Mouse (Mus musculus) heart, embryonic 12.5 days (tissue): ENCODE measurements at regions not wholly inside any gene's neighbourhood (a gene's known extent, or its start where the extent isn't known, plus 50 kb on each side); places are given as distances from the start of the nearest gene placed in this dataset.
"Not testable (repeated sequence)": the region's sequence is repeated elsewhere in the genome, so short reads cannot be mapped to it uniquely, and the experiment has no call there.

ENCODE experiments used
- ATAC-seq: fragments of 200-750 bp; cut with Nextera tagmentation; 2 replicates; pipeline ENCODE4 v1.8.0; 2017; ENCODE audit warnings: moderate TSS enrichment, moderate library complexity; ENCODE audit not compliant: insufficient number of reproducible peaks, low FRiP score
- H3K27ac ChIP-seq: fragments of 300-500 bp; sonication (generic); 2 replicates; pipeline ENCODE4 v1.5.1; 2016; ENCODE audit warnings: mild to moderate bottlenecking, moderate library complexity; ENCODE audit not compliant: poor library complexity, severe bottlenecking
- H3K27me3 ChIP-seq: fragments of 300-500 bp; sonication (generic); replicated peaks from 2 replicates; pipeline ENCODE4 v1.6.1; 2016; ENCODE audit warnings: mild to moderate bottlenecking, moderate library complexity
- H3K36me3 ChIP-seq: fragments of 300-500 bp; sonication (generic); 2 replicates; pipeline ENCODE4 v1.6.1; 2016; ENCODE audit warnings: mild to moderate bottlenecking, moderate library complexity
- H3K4me1 ChIP-seq: fragments of 300-500 bp; sonication (generic); replicated peaks from 2 replicates; pipeline ENCODE4 v1.6.1; 2016; ENCODE audit warnings: mild to moderate bottlenecking
- H3K4me2 ChIP-seq: fragments of 300-500 bp; sonication (generic); 2 replicates; pipeline ENCODE4 v1.6.1; 2016; ENCODE audit warnings: mild to moderate bottlenecking, moderate library complexity
- H3K4me3 ChIP-seq: fragments of 300-500 bp; sonication (generic); 2 replicates; pipeline ENCODE4 v1.5.1; 2016; ENCODE audit warnings: mild to moderate bottlenecking
- H3K9ac ChIP-seq: fragments of 300-500 bp; sonication (generic); 2 replicates; pipeline ENCODE4 v1.6.1; 2016; ENCODE audit warnings: mild to moderate bottlenecking, moderate library complexity
- H3K9me3 ChIP-seq: fragments of 300-500 bp; sonication (generic); replicated peaks from 2 replicates; pipeline ENCODE4 v1.6.1; 2016; ENCODE audit warnings: mild to moderate bottlenecking, moderate library complexity
- WGBS: fragments of 180-500 bp; shearing (Covaris S2); methylation state at CpG from one replicate; pipeline ENCODE4 v1.1.7; 2016; 5-methylcytosine and 5-hydroxymethylcytosine counted together

DNA sequence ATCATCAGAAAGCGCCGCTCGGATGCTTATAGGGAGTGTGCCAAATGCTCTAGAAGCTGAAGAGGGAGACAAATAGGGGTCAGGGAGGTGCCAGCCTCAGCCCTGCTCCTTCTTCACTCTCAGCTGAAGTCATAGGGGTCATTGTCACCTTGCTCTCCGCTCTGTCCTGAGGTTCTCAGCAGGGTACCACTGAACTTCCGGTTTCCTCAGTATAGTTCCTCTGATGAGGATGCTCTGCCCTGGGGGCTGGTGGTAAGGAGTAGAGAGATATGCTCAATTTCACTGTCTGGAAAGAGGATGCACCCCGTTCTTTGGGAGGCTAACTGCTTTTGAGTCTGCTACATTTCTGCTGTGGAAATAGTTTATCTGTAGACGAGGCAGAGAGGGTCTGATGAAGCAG, 211.4 kb downstream of the Zfp619 start:
- no peak for ATAC-seq
- no peak overlapping the region for H3K9ac ChIP-seq
- no peaks in the 10 kb centered on the region for H3K36me3 ChIP-seq
- no peaks in the 10 kb centered on the region for H3K4me1 ChIP-seq
- no peaks in the 10 kb centered on the region for H3K27me3 ChIP-seq
- no peak overlapping the region for H3K4me3 ChIP-seq
- H3K4me2 ChIP-seq: no peak overlapping the region
- WGBS: 58% methylated on average over 7 of the region's 7 CpGs
- H3K27ac ChIP-seq: no peak overlapping the region
- H3K9me3 ChIP-seq: no peaks in the 10 kb centered on the region

DNA sequence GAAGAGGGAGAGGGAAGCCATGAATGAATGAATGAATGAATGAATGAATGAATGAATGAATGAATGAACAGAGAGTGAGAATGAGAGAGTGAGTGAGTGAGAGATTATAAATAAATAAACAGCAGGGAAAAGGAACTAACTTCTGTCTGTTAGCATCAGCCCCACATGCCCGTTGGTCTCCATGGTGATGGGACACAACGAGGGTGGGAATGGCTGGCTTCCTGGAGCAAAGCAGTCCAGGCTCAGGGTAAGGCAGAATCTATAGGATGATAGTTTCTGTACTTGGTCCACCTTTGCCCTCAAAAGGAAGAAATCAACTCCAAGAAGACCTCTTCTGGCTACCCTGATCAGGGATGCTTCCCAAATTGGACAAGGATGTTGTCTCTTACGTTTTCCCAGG, 212.2 kb downstream of the Zfp619 start:
- Histone ChIP-seq H3K27ac (no peak overlapping the region), H3K4me1 (no peaks in the 10 kb centered on the region), H3K9ac (no peak overlapping the region), H3K9me3 (no peaks in the 10 kb centered on the region), H3K36me3 (no peaks in the 10 kb centered on the region), H3K27me3 (no peaks in the 10 kb centered on the region), H3K4me2 (no peak overlapping the region), H3K4me3 (no peak overlapping the region)
- WGBS: 62% methylated on average over 3 of the region's 3 CpGs
- ATAC-seq: no peak

GRCm38 (mm10) chr7:39732790-39733189, 215.2 kb downstream of the Zfp619 start:
- no peaks in the 10 kb centered on the region for H3K9me3 ChIP-seq
- H3K4me2 ChIP-seq: no peak overlapping the region
- no peaks in the 10 kb centered on the region for H3K27me3 ChIP-seq
- no peaks in the 10 kb centered on the region for H3K4me1 ChIP-seq
- no peak overlapping the region for H3K9ac ChIP-seq
- H3K36me3 ChIP-seq: no peaks in the 10 kb centered on the region
- H3K27ac ChIP-seq: no peak overlapping the region
- no peak overlapping the region for H3K4me3 ChIP-seq
- no peak for ATAC-seq
- WGBS: 68% methylated on average over 1 of the region's 1 CpGs

DNA sequence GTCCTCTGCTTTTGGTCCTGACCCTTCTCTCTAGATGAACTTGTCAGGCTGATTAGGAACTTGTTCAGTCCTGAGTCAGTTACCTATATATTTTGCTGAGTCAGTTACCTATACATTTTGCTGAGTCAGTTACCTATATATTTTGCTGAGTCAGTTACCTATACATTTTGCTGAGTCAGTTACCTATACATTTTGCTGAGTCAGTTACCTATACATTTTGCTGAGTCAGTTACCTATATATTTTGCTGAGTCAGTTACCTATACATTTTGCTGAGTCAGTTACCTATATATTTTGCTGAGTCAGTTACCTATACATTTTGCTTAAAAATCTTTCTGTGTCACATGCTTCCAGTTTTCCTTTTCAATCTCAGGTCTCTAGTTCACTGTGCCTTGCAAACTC, 230.8 kb downstream of the Zfp619 start:
- H3K27me3 ChIP-seq, H3K36me3 ChIP-seq, ATAC-seq, H3K9ac ChIP-seq, H3K4me1 ChIP-seq, H3K27ac ChIP-seq, H3K4me3 ChIP-seq, H3K4me2 ChIP-seq, H3K9me3 ChIP-seq: not testable (repeated sequence)

DNA sequence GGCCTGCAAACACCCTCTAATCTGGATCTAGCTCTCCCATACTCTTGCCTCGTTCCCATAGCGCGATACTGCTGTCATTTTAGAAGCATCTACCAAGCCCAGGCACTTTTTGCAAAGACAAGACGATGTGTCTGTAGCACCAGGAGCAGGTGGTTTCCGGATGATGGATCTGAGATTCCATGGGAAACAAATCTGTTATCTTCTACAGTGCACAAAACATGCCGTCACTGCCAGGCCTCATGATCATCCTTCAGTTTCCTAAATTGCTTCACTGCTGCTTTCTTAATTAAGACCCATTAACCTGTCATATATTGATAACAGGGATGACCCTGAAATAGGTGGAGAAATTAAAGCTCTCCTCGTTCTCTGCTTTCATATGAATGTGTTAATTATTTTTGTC, 232.9 kb downstream of the Zfp619 start:
- 82% methylated on average over 7 of the region's 7 CpGs for WGBS
- Histone ChIP-seq H3K9ac (no peak overlapping the region), H3K36me3 (no peaks in the 10 kb centered on the region), H3K4me3 (no peak overlapping the region), H3K4me2 (no peak overlapping the region), H3K27ac (no peak overlapping the region), H3K4me1 (no peaks in the 10 kb centered on the region), H3K9me3 (peaks cover 6% of the 10 kb centered on the region; the same call in 1 of the 2 replicates), H3K27me3 (no peaks in the 10 kb centered on the region)
- ATAC-seq: no peak

GRCm38 (mm10) chr7:39764366-39764765, 246.8 kb downstream of the Zfp619 start:
- 86% methylated on average over 2 of the region's 2 CpGs for WGBS
- no peak overlapping the region for H3K9ac ChIP-seq
- H3K4me2 ChIP-seq: no peak overlapping the region
- H3K27me3 ChIP-seq: no peaks in the 10 kb centered on the region
- no peak overlapping the region for H3K27ac ChIP-seq
- H3K36me3 ChIP-seq: no peaks in the 10 kb centered on the region
- H3K4me3 ChIP-seq: no peak overlapping the region
- ATAC-seq: no peak
- no peaks in the 10 kb centered on the region for H3K4me1 ChIP-seq
- no peaks in the 10 kb centered on the region for H3K9me3 ChIP-seq

GRCm38 (mm10) chr7:39765094-39765493, 247.5 kb downstream of the Zfp619 start:
- 68% methylated on average over 5 of the region's 5 CpGs for WGBS
- Histone ChIP-seq H3K9me3 (no peaks in the 10 kb centered on the region), H3K4me1 (no peaks in the 10 kb centered on the region), H3K27ac (no peak overlapping the region), H3K4me3 (no peak overlapping the region), H3K36me3 (no peaks in the 10 kb centered on the region), H3K9ac (no peak overlapping the region), H3K4me2 (no peak overlapping the region), H3K27me3 (no peaks in the 10 kb centered on the region)
- no peak for ATAC-seq

DNA sequence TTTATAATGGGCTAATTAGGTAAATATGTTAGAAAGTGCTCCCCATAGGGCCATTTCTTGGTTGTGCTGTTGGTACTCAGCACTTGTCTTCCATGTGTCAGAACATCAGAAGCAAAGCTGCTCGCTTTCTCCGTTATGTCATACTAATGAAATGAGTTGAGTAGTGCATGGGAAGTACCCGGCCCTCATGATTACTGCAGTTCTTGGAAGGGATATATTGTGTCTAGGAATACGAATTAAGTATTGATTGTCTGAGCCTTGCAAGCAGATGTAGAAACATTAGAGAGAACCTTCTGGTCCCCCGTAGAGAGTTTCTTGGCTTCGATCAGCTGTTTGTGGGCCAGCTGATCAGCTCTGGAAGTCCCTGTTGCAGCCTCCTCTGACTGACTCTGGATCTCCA, 255.7 kb downstream of the Zfp619 start:
- H3K9me3 ChIP-seq: no peaks in the 10 kb centered on the region
- H3K4me2 ChIP-seq: no peak overlapping the region
- no peaks in the 10 kb centered on the region for H3K27me3 ChIP-seq
- H3K9ac ChIP-seq: no peak overlapping the region
- no peak overlapping the region for H3K27ac ChIP-seq
- no peak overlapping the region for H3K4me3 ChIP-seq
- H3K4me1 ChIP-seq: no peaks in the 10 kb centered on the region
- ATAC-seq: no peak
- no peaks in the 10 kb centered on the region for H3K36me3 ChIP-seq
- WGBS: 84% methylated on average over 6 of the region's 6 CpGs

DNA sequence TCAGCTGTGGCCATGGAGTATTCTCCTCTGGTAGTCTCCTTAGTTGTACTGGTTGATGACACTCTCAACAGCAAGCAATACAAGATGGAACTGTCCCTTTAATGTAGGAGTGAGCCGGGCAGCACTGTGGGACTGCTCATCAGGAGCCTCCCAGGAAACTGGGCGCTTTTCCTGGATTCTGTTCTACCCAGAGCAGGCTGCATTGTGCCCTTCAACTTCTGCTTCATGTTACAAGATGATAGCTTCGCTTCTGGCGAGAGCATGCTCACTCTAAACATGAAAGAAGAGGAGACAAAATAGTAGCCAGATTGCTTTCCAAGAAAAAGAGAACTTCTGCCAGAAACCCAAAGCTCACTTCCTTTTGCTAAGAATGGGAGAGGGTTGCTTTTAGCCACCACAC, 271.8 kb downstream of the Zfp619 start:
- ATAC-seq: no peak
- H3K27me3 ChIP-seq: no peaks in the 10 kb centered on the region
- 71% methylated on average over 4 of the region's 4 CpGs for WGBS

DNA sequence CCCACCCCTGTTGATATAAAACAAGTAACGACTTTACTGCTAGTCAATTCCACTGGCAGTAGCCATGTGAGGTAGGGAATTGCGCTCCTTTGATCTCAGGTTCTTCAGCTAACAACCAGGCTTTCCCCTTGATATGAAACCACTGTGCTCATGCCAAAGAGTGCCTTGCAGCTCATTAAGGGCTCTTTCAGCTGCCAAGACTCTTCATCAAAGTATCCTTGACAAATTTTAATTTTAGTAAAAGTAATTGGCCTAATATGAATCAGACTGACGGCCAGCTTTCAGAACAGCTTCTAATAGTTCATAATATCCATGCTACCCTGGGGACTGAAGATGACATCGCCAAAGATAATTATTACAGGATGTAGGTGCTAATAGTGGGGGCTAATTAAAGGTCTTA, 272.3 kb downstream of the Zfp619 start:
- H3K9ac ChIP-seq: no peak overlapping the region
- H3K9me3 ChIP-seq: no peaks in the 10 kb centered on the region
- ATAC-seq: no peak
- H3K4me1 ChIP-seq: no peaks in the 10 kb centered on the region
- 76% methylated on average over 4 of the region's 4 CpGs for WGBS
- no peak overlapping the region for H3K27ac ChIP-seq
- H3K27me3 ChIP-seq: no peaks in the 10 kb centered on the region
- H3K4me3 ChIP-seq: no peak overlapping the region
- no peaks in the 10 kb centered on the region for H3K36me3 ChIP-seq
- H3K4me2 ChIP-seq: no peak overlapping the region

More for the DNA sequence above, 271.8 kb downstream of the Zfp619 start:
- Histone ChIP-seq H3K27ac (no peak overlapping the region), H3K9ac (no peak overlapping the region), H3K36me3 (no peaks in the 10 kb centered on the region), H3K4me2 (no peak overlapping the region), H3K4me3 (no peak overlapping the region), H3K4me1 (no peaks in the 10 kb centered on the region), H3K9me3 (no peaks in the 10 kb centered on the region)

DNA sequence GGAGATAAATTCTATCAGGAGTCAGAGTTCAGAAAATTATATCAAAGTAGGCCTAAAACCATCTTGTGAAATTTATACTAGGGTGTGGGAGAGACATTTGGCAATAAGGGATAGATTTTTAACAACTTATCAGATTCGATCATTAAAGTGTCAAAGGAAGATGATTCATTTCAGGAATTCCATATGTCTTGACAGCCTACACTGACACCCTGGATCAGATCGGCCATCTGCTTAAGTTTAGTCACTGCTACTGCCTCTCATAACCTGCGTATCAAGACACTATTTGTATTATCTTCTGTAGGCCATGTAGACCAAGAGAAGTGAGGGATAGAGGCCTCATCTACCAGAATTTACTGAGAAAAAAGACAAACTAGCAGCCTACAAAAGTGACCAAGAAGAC, 277.2 kb downstream of the Zfp619 start:
- 76% methylated on average over 3 of the region's 3 CpGs for WGBS
- Histone ChIP-seq H3K9ac (no peak overlapping the region), H3K4me2 (no peak overlapping the region), H3K27me3 (no peaks in the 10 kb centered on the region), H3K9me3 (no peaks in the 10 kb centered on the region), H3K4me3 (no peak overlapping the region), H3K36me3 (no peaks in the 10 kb centered on the region), H3K27ac (no peak overlapping the region), H3K4me1 (no peaks in the 10 kb centered on the region)
- ATAC-seq: no peak

- H3K4me1 ChIP-seq: no peaks in the 10 kb centered on the region
- H3K9ac ChIP-seq: no peak overlapping the region
- no peak for ATAC-seq
- no peaks in the 10 kb centered on the region for H3K27me3 ChIP-seq
- no peaks in the 10 kb centered on the region for H3K36me3 ChIP-seq
- no peak overlapping the region for H3K4me3 ChIP-seq
- no peaks in the 10 kb centered on the region for H3K9me3 ChIP-seq
- WGBS: 69% methylated on average over 3 of the region's 3 CpGs
- H3K27ac ChIP-seq: no peak overlapping the region
- no peak overlapping the region for H3K4me2 ChIP-seq
Measured at GRCm38 (mm10) chr7:39804276-39804675, 286.7 kb downstream of the Zfp619 start.
